Mouse (Mus musculus) gastrocnemius, postnatal 10 days (tissue): ENCODE results near the gene Gars. TPM values are rescaled to one million over a fixed set of nuclear protein-coding genes. Genes with fewer than 3 reads are reported as not detected.

Experiments used
- DNase-seq: peaks from one replicate; pipeline ENCODE4 v3.0.0; 2021; ENCODE audit warnings: mixed read lengths
- total RNA-seq, 2 experiments: library from RNA; stranded (reverse); gene quantifications; 2 replicates each; pipeline ENCODE4 v1.2.3; 2021

The Gars gene
- total RNA-seq, 2 experiments from 2014 or later: 66.8 to 72.7 TPM

GRCm38 (mm10) chr6:55093431-55094146 lies 55.8 kb downstream of the Gars start:
- DNase-seq: no peak

- DNase-seq: no peak
Observed at GRCm38 (mm10) chr6:55098030-55098429, 60.2 kb downstream of the Gars start.

- no peak for DNase-seq
Observed at GRCm38 (mm10) chr6:55098603-55099002, 60.8 kb downstream of the Gars start.

- DNase-seq: peak; percentile 45
Observed at GRCm38 (mm10) chr6:55108358-55108757, 70.6 kb downstream of the Gars start.

- DNase-seq: peak; percentile 19
Observed at GRCm38 (mm10) chr6:55117325-55118109, 79.7 kb downstream of the Gars start.

- no peak for DNase-seq
Observed at GRCm38 (mm10) chr6:55123056-55123455, 85.2 kb downstream of the Gars start.

GRCm38 (mm10) chr6:55126576-55126975 lies 88.8 kb downstream of the Gars start:
- no peak for DNase-seq

- no peak for DNase-seq
Observed at GRCm38 (mm10) chr6:55128391-55128790, 90.6 kb downstream of the Gars start.

Other genes starting within 250 kb of the Gars start
- 10 to 100 TPM; 10.2 to 10.4 TPM for gene Znrf2, start 221.1 kb upstream of the Gars start, total RNA-seq
- 1 to 10 TPM; 7.0 to 7.6 TPM for gene Nod1, start 65.4 kb upstream of the Gars start, total RNA-seq
- gene Ggct, start 45.1 kb upstream of the Gars start, total RNA-seq: 1 to 10 TPM; 6.3 TPM
- 1 to 10 TPM; 3.4 to 4.8 TPM for gene Crhr2, start 95.0 kb downstream of the Gars start, total RNA-seq
- under 1 TPM; 0.25 to 0.89 TPM for gene Inmt, start 137.0 kb downstream of the Gars start, total RNA-seq
- gene Mindy4, start 165.4 kb downstream of the Gars start, total RNA-seq: 1 to 10 TPM; 3.3 to 4.1 TPM